Mouse (Mus musculus): ENCODE data around the gene Iqschfp. TPM values are rescaled to one million over a fixed set of nuclear protein-coding genes. Genes with fewer than 3 reads are reported as not detected.

Gene Iqschfp
- polyA plus RNA-seq, 1 experiment from 2014 or later: 0.54 TPM

DNA sequence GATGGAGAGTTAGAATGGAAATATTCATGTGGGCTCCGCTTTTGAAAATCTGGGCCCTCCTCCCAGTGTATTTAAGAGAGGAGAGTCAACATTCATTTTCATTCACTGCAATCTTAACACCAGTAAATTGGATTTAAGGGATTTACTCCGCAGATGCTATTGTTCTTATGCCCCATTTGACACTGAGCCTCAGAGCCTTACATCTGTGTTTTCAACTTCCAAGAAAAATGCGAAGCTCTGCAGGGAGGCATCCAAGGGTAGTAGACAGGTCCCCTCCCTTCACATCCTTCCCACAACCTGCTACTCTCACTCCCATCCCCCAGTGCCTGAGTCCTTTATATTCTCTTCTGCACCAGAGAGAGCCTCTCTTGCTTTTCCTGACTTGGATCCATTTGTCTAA is 68.1 kb downstream of the Iqschfp start:
- H3K9me3 ChIP-seq: no peaks in the 10 kb centered on the region
- H3K4me1 ChIP-seq: no peaks in the 10 kb centered on the region
- no peak overlapping the region for H3K9ac ChIP-seq
- ATAC-seq (ENCODE audit: insufficient number of reproducible peaks, low FRiP score, low TSS enrichment, low read depth): no peak
- no peak overlapping the region for H3K4me3 ChIP-seq
- H3K27ac ChIP-seq: no peak overlapping the region
- H3K36me3 ChIP-seq: no peaks in the 10 kb centered on the region
- H3K4me2 ChIP-seq: no peak overlapping the region
- WGBS: 52% methylated on average over 3 of the region's 3 CpGs
- H3K27me3 ChIP-seq: no peaks in the 10 kb centered on the region

DNA sequence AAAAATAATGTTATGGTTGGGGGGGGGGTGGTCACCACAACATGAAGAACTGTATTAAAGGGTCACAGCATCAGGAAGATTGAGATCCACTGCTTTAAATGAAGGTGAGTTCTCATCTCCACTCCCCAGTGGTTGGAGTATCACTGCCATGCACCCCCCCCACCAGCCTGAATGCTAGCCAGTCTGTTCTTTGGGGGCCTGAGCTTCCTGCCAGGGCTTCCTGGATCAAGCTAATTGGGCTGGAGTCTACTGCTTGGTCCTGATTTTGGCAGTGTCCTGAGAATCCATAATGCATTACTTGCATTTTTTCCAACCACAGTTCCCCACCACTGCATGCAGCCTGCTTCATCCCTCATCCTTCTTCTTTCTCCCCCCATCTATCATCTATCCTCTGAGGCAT is 68.7 kb downstream of the Iqschfp start:
- no peaks in the 10 kb centered on the region for H3K36me3 ChIP-seq
- H3K4me2 ChIP-seq: no peak overlapping the region
- ATAC-seq (ENCODE audit: insufficient number of reproducible peaks, low FRiP score, low TSS enrichment, low read depth): no peak
- no peaks in the 10 kb centered on the region for H3K27me3 ChIP-seq
- H3K4me1 ChIP-seq: no peaks in the 10 kb centered on the region
- no peak overlapping the region for H3K4me3 ChIP-seq
- no peak overlapping the region for H3K9ac ChIP-seq
- no peaks in the 10 kb centered on the region for H3K9me3 ChIP-seq
- no peak overlapping the region for H3K27ac ChIP-seq

DNA sequence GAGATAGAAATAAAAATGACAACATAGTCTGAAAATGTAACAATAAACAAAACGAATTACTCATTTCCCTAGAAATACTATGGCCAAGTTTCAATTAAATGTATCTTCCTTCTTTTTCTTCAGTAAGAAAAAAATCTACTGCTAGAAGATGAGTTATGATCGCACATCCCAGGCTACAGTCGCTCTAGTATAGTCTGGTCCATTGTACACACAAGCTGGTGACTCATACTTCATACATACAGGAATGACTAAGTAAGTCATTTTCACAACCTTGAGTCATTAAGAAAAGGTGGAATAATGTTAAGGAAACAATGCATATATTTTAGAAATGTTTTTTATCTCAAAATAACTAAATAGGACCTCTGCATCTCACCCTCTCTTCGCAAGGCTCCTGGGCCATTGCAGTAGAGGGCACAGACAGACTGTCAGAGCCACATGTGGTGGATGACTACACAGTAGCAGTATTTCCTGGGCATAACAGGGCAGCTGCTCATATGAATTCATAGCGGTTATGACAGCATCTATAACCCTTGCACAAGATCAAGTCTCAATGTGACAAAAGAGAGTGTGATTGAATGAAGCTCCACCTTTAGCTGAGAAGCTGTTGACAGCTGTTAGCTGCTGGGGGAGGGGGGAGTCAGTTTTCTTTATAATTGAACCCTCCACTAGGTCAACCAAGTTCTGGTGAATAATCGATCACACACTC is 70.1 kb downstream of the Iqschfp start:
- no peak overlapping the region for H3K4me2 ChIP-seq
- H3K27me3 ChIP-seq: no peaks in the 10 kb centered on the region
- H3K27ac ChIP-seq: no peak overlapping the region
- no peak overlapping the region for H3K4me3 ChIP-seq
- 87% methylated on average over 6 of the region's 6 CpGs for WGBS
- H3K36me3 ChIP-seq: no peaks in the 10 kb centered on the region
- no peak for ATAC-seq (ENCODE audit: insufficient number of reproducible peaks, low FRiP score, low TSS enrichment, low read depth)
- H3K9ac ChIP-seq: no peak overlapping the region
- H3K9me3 ChIP-seq: no peaks in the 10 kb centered on the region
- H3K4me1 ChIP-seq: no peaks in the 10 kb centered on the region

DNA sequence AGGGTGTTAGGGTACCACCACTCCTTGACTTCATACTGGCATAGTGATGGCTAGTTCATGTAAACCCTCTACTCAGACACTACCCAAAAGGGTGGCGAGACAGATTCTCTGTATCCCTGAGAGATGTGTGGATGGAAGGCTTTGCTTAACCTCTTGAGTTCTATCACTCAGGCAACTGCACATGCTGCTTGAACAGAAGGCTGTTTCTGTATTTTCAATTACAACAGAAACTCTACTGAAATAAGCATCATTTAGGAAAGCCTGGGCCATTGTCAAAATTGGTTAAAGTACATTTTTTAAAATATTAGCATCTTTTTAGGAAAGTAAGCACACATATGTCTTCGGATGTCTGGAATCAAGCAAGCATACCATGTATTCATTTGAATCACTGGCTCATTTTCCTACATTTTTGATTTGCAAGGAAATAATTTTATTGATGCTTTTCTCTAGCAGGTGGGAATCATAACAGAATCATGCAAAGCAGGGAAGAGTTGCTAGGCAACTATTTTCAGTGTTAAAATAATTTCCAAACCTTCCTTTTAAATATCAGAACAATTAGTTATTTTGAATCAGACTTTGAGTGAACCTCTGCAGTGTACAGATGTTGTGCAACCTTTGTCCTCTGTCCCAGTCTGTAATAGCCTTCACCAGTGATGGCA is 82.4 kb downstream of the Iqschfp start:
- Histone ChIP-seq H3K9me3 (no peaks in the 10 kb centered on the region), H3K9ac (no peak overlapping the region), H3K27ac (no peak overlapping the region), H3K4me1 (no peaks in the 10 kb centered on the region), H3K36me3 (no peaks in the 10 kb centered on the region), H3K4me3 (no peak overlapping the region), H3K27me3 (no peaks in the 10 kb centered on the region), H3K4me2 (no peak overlapping the region)
- no peak for ATAC-seq (ENCODE audit: insufficient number of reproducible peaks, low FRiP score, low TSS enrichment, low read depth)
- 87% methylated on average over 2 of the region's 2 CpGs for WGBS

DNA sequence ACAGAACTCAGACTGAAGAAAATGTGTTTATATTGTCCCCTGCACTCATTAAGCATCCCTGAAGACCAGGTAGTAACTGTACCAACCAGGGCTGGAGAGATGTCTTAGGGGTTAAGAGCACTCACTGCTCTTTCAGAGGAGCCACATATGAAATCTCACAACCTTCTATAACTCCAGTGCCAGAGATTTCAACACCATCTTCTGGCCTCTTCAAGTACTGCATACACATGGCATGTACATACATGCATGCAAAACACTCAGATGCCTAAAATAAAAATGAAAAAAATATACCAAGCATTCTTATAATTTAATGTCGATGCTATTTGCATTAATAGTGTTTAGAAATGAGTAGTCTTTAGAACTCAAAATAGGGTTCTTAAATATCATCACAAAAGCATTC is 88.0 kb downstream of the Iqschfp start:
- Histone ChIP-seq H3K9me3 (no peaks in the 10 kb centered on the region), H3K9ac (no peak overlapping the region), H3K27me3 (no peaks in the 10 kb centered on the region), H3K36me3 (no peaks in the 10 kb centered on the region), H3K4me3 (no peak overlapping the region), H3K4me1 (no peaks in the 10 kb centered on the region), H3K4me2 (no peak overlapping the region), H3K27ac (no peak overlapping the region)
- no peak for ATAC-seq (ENCODE audit: insufficient number of reproducible peaks, low FRiP score, low TSS enrichment, low read depth)
- 78% methylated on average over 1 of the region's 1 CpGs for WGBS

DNA sequence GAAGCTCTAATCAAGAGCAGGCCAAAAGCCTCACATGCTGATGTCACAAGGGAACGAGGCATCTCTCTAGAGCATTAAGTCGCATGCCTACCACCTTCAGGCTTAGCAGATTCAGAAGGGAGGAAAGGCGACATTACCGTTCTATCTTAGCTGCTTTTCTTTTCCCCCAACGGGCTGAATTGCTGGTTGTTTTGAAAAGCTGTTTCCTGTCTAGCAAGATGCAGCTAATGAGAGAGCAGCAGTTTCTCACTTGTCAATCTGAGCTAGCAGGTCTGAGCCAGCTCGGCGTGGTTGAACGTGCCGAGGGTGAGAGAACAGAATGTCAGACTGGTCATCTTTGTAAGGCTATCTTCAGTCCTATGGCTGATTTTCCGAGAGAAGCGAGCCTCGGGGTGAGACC is 91.3 kb downstream of the Iqschfp start:
- WGBS: 32% methylated on average over 12 of the region's 12 CpGs

DNA sequence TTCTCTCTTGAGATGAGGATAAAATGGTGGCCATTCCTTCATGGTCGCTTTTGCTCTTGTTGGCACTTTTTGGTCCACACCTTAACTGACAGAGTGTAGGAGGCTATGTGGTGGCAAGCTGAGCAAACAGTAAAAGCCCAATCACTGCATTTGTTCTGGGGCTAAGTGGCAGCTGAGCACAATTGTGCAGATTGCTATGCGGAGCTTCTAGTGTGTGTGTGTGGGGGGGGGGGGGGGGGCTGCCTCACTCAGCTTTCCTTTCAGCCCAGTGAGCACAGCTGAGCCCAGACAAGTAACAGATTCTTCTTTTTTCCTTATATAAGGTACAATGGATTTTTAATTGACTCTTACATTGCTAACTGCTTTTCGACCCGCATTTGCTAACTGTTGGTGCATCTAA is 110.4 kb downstream of the Iqschfp start:
- Histone ChIP-seq H3K4me1 (no peaks in the 10 kb centered on the region), H3K9me3 (no peaks in the 10 kb centered on the region), H3K36me3 (no peaks in the 10 kb centered on the region), H3K9ac (no peak overlapping the region), H3K4me3 (no peak overlapping the region), H3K27ac (no peak overlapping the region), H3K27me3 (no peaks in the 10 kb centered on the region), H3K4me2 (no peak overlapping the region)
- no peak for ATAC-seq (ENCODE audit: insufficient number of reproducible peaks, low FRiP score, low TSS enrichment, low read depth)
- 75% methylated on average over 4 of the region's 4 CpGs for WGBS

More for the DNA sequence above, 91.3 kb downstream of the Iqschfp start:
- Histone ChIP-seq H3K27ac (no peak overlapping the region), H3K4me2 (no peak overlapping the region), H3K9ac (no peak overlapping the region), H3K9me3 (no peaks in the 10 kb centered on the region), H3K4me3 (no peak overlapping the region), H3K4me1 (no peaks in the 10 kb centered on the region), H3K27me3 (no peaks in the 10 kb centered on the region), H3K36me3 (no peaks in the 10 kb centered on the region)
- ATAC-seq (ENCODE audit: insufficient number of reproducible peaks, low FRiP score, low TSS enrichment, low read depth): no peak

DNA sequence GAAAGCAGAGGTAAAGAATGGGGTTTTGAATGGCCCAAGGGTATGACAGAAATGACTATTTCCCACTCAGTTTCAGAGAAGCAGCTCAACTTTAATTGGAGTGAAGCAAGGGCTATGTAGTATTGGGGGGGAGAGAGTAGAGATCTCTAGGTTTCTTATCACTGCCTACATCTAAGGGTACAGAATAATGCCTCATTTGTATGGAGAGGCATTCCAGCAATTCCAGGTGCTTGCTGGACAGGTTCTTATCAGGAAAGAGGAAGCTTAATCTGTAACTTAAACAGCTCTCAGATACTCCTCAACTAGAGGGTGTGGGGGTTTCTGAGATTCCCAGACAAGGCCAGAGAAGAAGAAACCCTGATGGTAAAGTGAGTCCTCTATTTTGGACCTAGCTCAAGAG is 120.3 kb downstream of the Iqschfp start:
- no peak overlapping the region for H3K9ac ChIP-seq
- no peaks in the 10 kb centered on the region for H3K27me3 ChIP-seq
- no peaks in the 10 kb centered on the region for H3K4me1 ChIP-seq
- H3K4me2 ChIP-seq: no peak overlapping the region
- no peak overlapping the region for H3K4me3 ChIP-seq
- H3K36me3 ChIP-seq: no peaks in the 10 kb centered on the region
- no peak overlapping the region for H3K27ac ChIP-seq
- H3K9me3 ChIP-seq: no peaks in the 10 kb centered on the region
- no peak for ATAC-seq (ENCODE audit: insufficient number of reproducible peaks, low FRiP score, low TSS enrichment, low read depth)

DNA sequence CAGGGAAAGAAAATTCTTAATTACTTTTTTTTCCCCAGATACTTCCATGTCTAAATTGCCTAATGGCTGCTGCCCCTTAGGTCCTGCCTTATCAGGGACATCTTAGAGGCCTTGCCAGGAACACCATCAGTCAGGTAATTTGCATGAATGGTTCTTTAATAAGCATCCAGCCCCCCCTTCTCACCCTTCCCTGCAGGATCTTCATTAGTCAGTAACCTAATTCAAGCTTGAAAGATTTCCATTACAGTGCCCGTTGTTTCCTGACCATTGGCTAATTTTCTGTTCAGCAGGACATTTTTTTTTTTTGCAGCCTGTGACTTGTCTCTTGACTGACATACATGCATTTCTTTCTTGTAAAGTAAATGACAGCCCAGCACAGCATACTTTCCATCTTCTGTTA is 123.8 kb downstream of the Iqschfp start:
- Histone ChIP-seq H3K27me3 (no peaks in the 10 kb centered on the region), H3K9ac (no peak overlapping the region), H3K27ac (no peak overlapping the region), H3K4me1 (no peaks in the 10 kb centered on the region), H3K4me3 (no peak overlapping the region), H3K9me3 (no peaks in the 10 kb centered on the region), H3K4me2 (no peak overlapping the region), H3K36me3 (no peaks in the 10 kb centered on the region)
- no peak for ATAC-seq (ENCODE audit: insufficient number of reproducible peaks, low FRiP score, low TSS enrichment, low read depth)
- 39% methylated on average over 1 of the region's 1 CpGs for WGBS

DNA sequence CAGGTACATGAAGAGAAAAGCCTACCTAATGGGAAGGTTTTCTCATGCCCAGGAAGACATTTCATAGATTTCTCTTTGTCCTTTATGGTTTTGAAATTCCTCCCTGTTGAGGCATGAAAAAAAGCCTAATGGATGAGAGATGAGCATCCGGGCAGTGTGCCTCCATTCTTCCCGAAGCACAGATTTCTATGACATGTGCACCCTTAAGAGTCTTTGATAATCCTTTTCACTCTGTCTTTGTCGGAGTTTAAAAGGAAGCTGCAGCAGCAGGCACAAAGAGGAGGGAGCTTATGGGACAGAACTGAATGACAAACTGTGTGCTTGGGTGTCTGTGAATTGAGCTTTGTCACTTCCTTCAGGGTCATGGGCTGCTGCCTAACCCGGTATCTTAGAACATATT is 127.4 kb downstream of the Iqschfp start:
- no peaks in the 10 kb centered on the region for H3K9me3 ChIP-seq
- no peak overlapping the region for H3K27ac ChIP-seq
- H3K27me3 ChIP-seq: no peaks in the 10 kb centered on the region
- no peaks in the 10 kb centered on the region for H3K4me1 ChIP-seq
- no peak for ATAC-seq (ENCODE audit: insufficient number of reproducible peaks, low FRiP score, low TSS enrichment, low read depth)
- 67% methylated on average over 4 of the region's 4 CpGs for WGBS
- H3K9ac ChIP-seq: no peak overlapping the region
- H3K4me3 ChIP-seq: no peak overlapping the region
- H3K4me2 ChIP-seq: no peak overlapping the region
- H3K36me3 ChIP-seq: no peaks in the 10 kb centered on the region

DNA sequence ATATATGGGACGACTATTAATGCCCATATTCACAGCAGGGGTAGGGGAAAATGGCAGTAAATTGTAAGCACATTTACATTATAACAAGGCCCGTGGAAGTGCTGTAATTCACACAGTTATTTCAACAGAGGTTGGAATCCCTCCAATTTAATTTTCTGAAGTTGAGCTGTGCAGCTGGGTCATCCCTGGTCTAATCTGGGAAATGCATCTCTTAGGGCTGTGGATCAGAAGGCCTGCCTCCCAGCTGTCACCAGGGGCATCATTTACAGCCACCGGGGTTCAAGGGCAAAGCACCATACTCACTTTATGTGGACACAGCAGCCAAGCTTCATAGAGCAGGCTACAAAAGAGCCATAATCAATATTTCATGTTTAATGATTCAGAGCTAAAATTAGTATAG is 144.1 kb downstream of the Iqschfp start:
- Histone ChIP-seq H3K9me3 (no peaks in the 10 kb centered on the region), H3K4me3 (no peak overlapping the region), H3K36me3 (no peaks in the 10 kb centered on the region), H3K27ac (no peak overlapping the region), H3K9ac (no peak overlapping the region), H3K4me1 (no peaks in the 10 kb centered on the region), H3K27me3 (no peaks in the 10 kb centered on the region), H3K4me2 (no peak overlapping the region)
- no peak for ATAC-seq (ENCODE audit: insufficient number of reproducible peaks, low FRiP score, low TSS enrichment, low read depth)
- 36% methylated on average over 3 of the region's 3 CpGs for WGBS

DNA sequence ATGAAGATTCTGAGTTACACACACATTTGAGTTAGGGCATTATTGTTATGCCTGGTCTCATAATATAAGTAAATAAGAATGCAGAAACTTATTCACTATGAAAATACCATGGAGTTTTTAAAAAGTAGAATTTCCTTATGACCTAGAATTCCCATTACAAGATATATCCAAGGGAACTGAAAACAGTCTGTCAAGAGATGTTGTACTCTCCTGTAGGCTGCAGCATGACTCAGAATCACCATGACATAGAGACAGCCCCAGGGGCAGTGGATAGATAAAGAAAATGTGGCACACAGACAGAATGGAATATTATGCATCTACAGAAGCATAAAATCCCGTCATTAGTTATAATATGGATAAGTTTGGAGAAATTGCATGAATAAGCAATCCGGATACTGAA is 150.9 kb downstream of the Iqschfp start:
- 90% methylated on average over 2 of the region's 2 CpGs for WGBS
- ATAC-seq (ENCODE audit: insufficient number of reproducible peaks, low FRiP score, low TSS enrichment, low read depth): no peak

More for the DNA sequence above, 150.9 kb downstream of the Iqschfp start:
- peaks cover 6% of the 10 kb centered on the region for H3K27me3 ChIP-seq
- no peak overlapping the region for H3K4me3 ChIP-seq
- H3K27ac ChIP-seq: no peak overlapping the region
- H3K4me1 ChIP-seq: no peaks in the 10 kb centered on the region
- no peaks in the 10 kb centered on the region for H3K9me3 ChIP-seq
- no peaks in the 10 kb centered on the region for H3K36me3 ChIP-seq
- no peak overlapping the region for H3K4me2 ChIP-seq
- H3K9ac ChIP-seq: no peak overlapping the region
